Mouse (Mus musculus): Measurements from ENCODE around the gene Zfp217.

- TF ChIP-seq CTCF (IDR thresholded peaks at IDR 0.05) (no peak), EP300 (IDR thresholded peaks at IDR 0.05; ENCODE audit: insufficient read depth, low read depth, low read length) (no peak)
These were observed 44.6 kb downstream of the Zfp217 start for GRCm38 (mm10) chr2:170103341-170103740.

All from heart, adult 2 months (tissue).